Mouse (Mus musculus) neural tube, embryonic 13.5 days (tissue): ENCODE measurements around the gene A930004D18Rik. TPM values are rescaled to one million over a fixed set of nuclear protein-coding genes. Genes with fewer than 3 reads are reported as not detected.
A peak's percentile ranks its signal among the peaks of the same experiment; 100 is the strongest.

ENCODE experiments used
- ATAC-seq: fragments of 200-750 bp; cut with Nextera tagmentation; 2 replicates; pipeline ENCODE4 v1.8.0; 2017; ENCODE audit warnings: low read depth, mild to moderate bottlenecking, moderate TSS enrichment, moderate library complexity
- H3K27ac ChIP-seq: fragments of 300-500 bp; sonication (generic); replicated peaks from 2 replicates; pipeline ENCODE4 v1.5.1; 2015; ENCODE audit warnings: moderate library complexity, mild to moderate bottlenecking, inconsistent platforms
- H3K27me3 ChIP-seq: fragments of 300-500 bp; sonication (generic); 2 replicates; pipeline ENCODE4 v1.6.1; 2015; ENCODE audit warnings: mild to moderate bottlenecking, inconsistent platforms
- H3K36me3 ChIP-seq: fragments of 300-500 bp; sonication (generic); 2 replicates; pipeline ENCODE4 v1.6.1; 2015; ENCODE audit warnings: mild to moderate bottlenecking, inconsistent platforms
- H3K4me1 ChIP-seq: fragments of 300-500 bp; sonication (generic); replicated peaks from 2 replicates; pipeline ENCODE4 v1.6.1; 2015; ENCODE audit warnings: inconsistent platforms
- H3K4me2 ChIP-seq: fragments of 300-500 bp; sonication (generic); 2 replicates; pipeline ENCODE4 v1.6.1; 2015; ENCODE audit warnings: inconsistent platforms, mild to moderate bottlenecking, moderate library complexity
- H3K4me3 ChIP-seq: fragments of 300-500 bp; sonication (generic); 2 replicates; pipeline ENCODE4 v1.5.1; 2015; ENCODE audit warnings: mild to moderate bottlenecking, inconsistent platforms
- H3K9ac ChIP-seq: fragments of 300-500 bp; sonication (generic); 2 replicates; pipeline ENCODE4 v1.6.1; 2015; ENCODE audit warnings: moderate library complexity, mild to moderate bottlenecking, inconsistent platforms
- H3K9me3 ChIP-seq: fragments of 300-500 bp; sonication (generic); 2 replicates; pipeline ENCODE4 v1.6.1; 2016; ENCODE audit warnings: inconsistent platforms
- WGBS: fragments of 180-500 bp; shearing (Covaris S2); methylation state at CpG from one replicate; pipeline ENCODE4 v1.1.7; 2015; 5-methylcytosine and 5-hydroxymethylcytosine counted together
- polyA plus RNA-seq: library from polyadenylated mRNA; unstranded; fragments of >200 nt; fragmentation: Nextera tagmentation; extraction: Ambion mirVana; gene quantifications from 2 replicates; pipeline ENCODE4 v1.2.1, GENCODE M21; 2015

A930004D18Rik gene
- polyA plus RNA-seq, 1 experiment from 2014 or later: 12.3 TPM

GRCm38 (mm10) chr2:18031271-18031821 is 6.2 kb downstream of the A930004D18Rik start:
- H3K4me1 ChIP-seq: peaks cover 73% of the 10 kb centered on the region

GRCm38 (mm10) chr2:18030581-18030980 is 7.0 kb downstream of the A930004D18Rik start:
- no peak for ATAC-seq
- Histone ChIP-seq H3K4me3 (no peak overlapping the region), H3K9me3 (no peaks in the 10 kb centered on the region), H3K4me1 (peaks cover 80% of the 10 kb centered on the region), H3K9ac (no peak overlapping the region), H3K36me3 (no peaks in the 10 kb centered on the region), H3K27me3 (no peaks in the 10 kb centered on the region), H3K27ac (no peak overlapping the region), H3K4me2 (peak overlapping the region; percentile 96)
- WGBS: 26% methylated on average over 8 of the region's 8 CpGs

More at GRCm38 (mm10) chr2:18031271-18031821, 6.2 kb downstream of the A930004D18Rik start:
- H3K4me3 ChIP-seq: peak overlapping the region; percentile 42
- ATAC-seq: no peak
- no peaks in the 10 kb centered on the region for H3K9me3 ChIP-seq
- H3K9ac ChIP-seq: peak overlapping the region; percentile 84
- H3K27me3 ChIP-seq: no peaks in the 10 kb centered on the region
- no peak overlapping the region for H3K27ac ChIP-seq
- H3K36me3 ChIP-seq: no peaks in the 10 kb centered on the region
- WGBS: 4% methylated on average over 26 of the region's 26 CpGs
- peak overlapping the region; percentile 96 for H3K4me2 ChIP-seq

- Histone ChIP-seq H3K4me3 (no peak overlapping the region), H3K4me2 (peak overlapping the region; percentile 29; the same call in 1 of the 2 replicates), H3K9ac (no peak overlapping the region), H3K9me3 (no peaks in the 10 kb centered on the region), H3K36me3 (no peaks in the 10 kb centered on the region), H3K27me3 (no peaks in the 10 kb centered on the region), H3K27ac (no peak overlapping the region), H3K4me1 (peaks cover 76% of the 10 kb centered on the region)
- no peak for ATAC-seq
- WGBS: 63% methylated on average over 7 of the region's 7 CpGs
These were observed 7.9 kb downstream of the A930004D18Rik start for GRCm38 (mm10) chr2:18029656-18030055.

- H3K9me3 ChIP-seq: no peaks in the 10 kb centered on the region
- H3K27ac ChIP-seq: peak overlapping the region; percentile 99
- peak overlapping the region; percentile 94 for H3K9ac ChIP-seq
- peak overlapping the region; percentile 67 for H3K4me3 ChIP-seq
- no peaks in the 10 kb centered on the region for H3K27me3 ChIP-seq
- peak; percentile 62 for ATAC-seq
- H3K4me2 ChIP-seq: peak overlapping the region; percentile 98
- WGBS: under 1% methylated on average over 61 of the region's 61 CpGs
- H3K36me3 ChIP-seq: no peaks in the 10 kb centered on the region
- peaks cover 64% of the 10 kb centered on the region for H3K4me1 ChIP-seq
These were observed 9.2 kb downstream of the A930004D18Rik start for GRCm38 (mm10) chr2:18028140-18029021.

- H3K9ac ChIP-seq: peak overlapping the region; percentile 94
- H3K4me3 ChIP-seq: peak overlapping the region; percentile 67
- peak; percentile 84 for ATAC-seq
- peak overlapping the region; percentile 98 for H3K4me2 ChIP-seq
- H3K36me3 ChIP-seq: no peaks in the 10 kb centered on the region
- no peaks in the 10 kb centered on the region for H3K27me3 ChIP-seq
- H3K9me3 ChIP-seq: no peaks in the 10 kb centered on the region
- H3K27ac ChIP-seq: peak overlapping the region; percentile 99
- WGBS: under 1% methylated on average over 42 of the region's 44 CpGs
- H3K4me1 ChIP-seq: peaks cover 56% of the 10 kb centered on the region
These were observed 9.9 kb downstream of the A930004D18Rik start for GRCm38 (mm10) chr2:18027448-18028139.

GRCm38 (mm10) chr2:18026116-18026947 is 11.2 kb downstream of the A930004D18Rik start:
- Histone ChIP-seq H3K4me1 (peaks cover 43% of the 10 kb centered on the region), H3K4me2 (peak overlapping the region; percentile 98), H3K9me3 (no peaks in the 10 kb centered on the region), H3K27ac (peak overlapping the region; percentile 99), H3K4me3 (peak overlapping the region; percentile 67), H3K9ac (peak overlapping the region; percentile 94), H3K36me3 (no peaks in the 10 kb centered on the region), H3K27me3 (no peaks in the 10 kb centered on the region)
- WGBS: under 1% methylated on average over 44 of the region's 44 CpGs
- peak; percentile 23 for ATAC-seq

- H3K36me3 ChIP-seq: no peaks in the 10 kb centered on the region
- H3K4me2 ChIP-seq: peak overlapping the region; percentile 98
- WGBS: 1% methylated on average over 14 of the region's 14 CpGs
- no peak for ATAC-seq
- H3K27me3 ChIP-seq: no peaks in the 10 kb centered on the region
- H3K9me3 ChIP-seq: no peaks in the 10 kb centered on the region
- peak overlapping the region; percentile 67 for H3K4me3 ChIP-seq
- H3K9ac ChIP-seq: peak overlapping the region; percentile 94
- peak overlapping the region; percentile 99 for H3K27ac ChIP-seq
- H3K4me1 ChIP-seq: peaks cover 38% of the 10 kb centered on the region
These were observed 11.8 kb downstream of the A930004D18Rik start for GRCm38 (mm10) chr2:18025781-18026115.

- Histone ChIP-seq H3K9ac (no peak overlapping the region), H3K9me3 (no peaks in the 10 kb centered on the region), H3K4me1 (peaks cover 32% of the 10 kb centered on the region), H3K4me3 (no peak overlapping the region), H3K4me2 (peak overlapping the region; percentile 98), H3K27ac (no peak overlapping the region), H3K36me3 (no peaks in the 10 kb centered on the region), H3K27me3 (no peaks in the 10 kb centered on the region)
- WGBS: 41% methylated on average over 5 of the region's 5 CpGs
- no peak for ATAC-seq
These were observed 12.4 kb downstream of the A930004D18Rik start for GRCm38 (mm10) chr2:18025116-18025515.

- peaks cover 22% of the 10 kb centered on the region for H3K4me1 ChIP-seq
- H3K27ac ChIP-seq: no peak overlapping the region
- no peak overlapping the region for H3K9ac ChIP-seq
- H3K4me3 ChIP-seq: no peak overlapping the region
- no peaks in the 10 kb centered on the region for H3K36me3 ChIP-seq
- 53% methylated on average over 1 of the region's 1 CpGs for WGBS
- ATAC-seq: no peak
- no peaks in the 10 kb centered on the region for H3K9me3 ChIP-seq
- no peaks in the 10 kb centered on the region for H3K27me3 ChIP-seq
- H3K4me2 ChIP-seq: no peak overlapping the region
These were observed 14.7 kb downstream of the A930004D18Rik start for GRCm38 (mm10) chr2:18022886-18023285.

GRCm38 (mm10) chr2:18019122-18019521 is 18.4 kb downstream of the A930004D18Rik start:
- no peak overlapping the region for H3K4me2 ChIP-seq
- H3K9me3 ChIP-seq: no peaks in the 10 kb centered on the region
- H3K4me3 ChIP-seq: no peak overlapping the region
- no peak for ATAC-seq
- H3K27me3 ChIP-seq: no peaks in the 10 kb centered on the region
- no peaks in the 10 kb centered on the region for H3K36me3 ChIP-seq
- H3K27ac ChIP-seq: no peak overlapping the region
- no peaks in the 10 kb centered on the region for H3K4me1 ChIP-seq
- no peak overlapping the region for H3K9ac ChIP-seq
- WGBS: 73% methylated on average over 1 of the region's 1 CpGs

- no peak overlapping the region for H3K4me3 ChIP-seq
- no peak overlapping the region for H3K4me2 ChIP-seq
- H3K9ac ChIP-seq: no peak overlapping the region
- ATAC-seq: no peak
- H3K4me1 ChIP-seq: no peaks in the 10 kb centered on the region
- no peaks in the 10 kb centered on the region for H3K9me3 ChIP-seq
- H3K27me3 ChIP-seq: no peaks in the 10 kb centered on the region
- H3K27ac ChIP-seq: no peak overlapping the region
- 94% methylated on average over 6 of the region's 6 CpGs for WGBS
- no peaks in the 10 kb centered on the region for H3K36me3 ChIP-seq
These were observed 20.2 kb downstream of the A930004D18Rik start for GRCm38 (mm10) chr2:18017321-18017720.
